Mouse (Mus musculus): ENCODE data around the gene Zfp217.

DNA sequence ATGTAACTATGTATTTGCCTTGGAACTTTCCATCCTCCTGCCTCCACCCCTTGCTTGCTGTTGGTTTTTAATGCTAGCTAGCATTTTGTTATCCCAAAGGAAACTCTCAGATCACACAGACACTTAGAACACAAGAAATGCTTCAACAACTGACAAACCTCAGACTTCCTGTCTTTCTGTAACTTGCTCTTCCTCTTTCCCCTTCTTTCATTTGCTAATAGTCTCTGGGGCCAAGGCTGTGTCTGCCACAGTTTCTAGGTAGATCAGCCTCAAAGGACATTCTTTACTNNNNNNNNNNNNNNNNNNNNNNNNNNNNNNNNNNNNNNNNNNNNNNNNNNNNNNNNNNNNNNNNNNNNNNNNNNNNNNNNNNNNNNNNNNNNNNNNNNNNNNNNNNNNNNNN lies 21.2 kb upstream of the Zfp217 start:
- no peak for TF ChIP-seq CTCF (IDR thresholded peaks at IDR 0.05; ENCODE audit: low read depth)
- TF ChIP-seq EP300 (IDR thresholded peaks at IDR 0.05; ENCODE audit: low read depth) = no peak
